Mouse (Mus musculus): Measurements from ENCODE around the gene Gramd4. TPM values are rescaled to one million over a fixed set of nuclear protein-coding genes. Genes with fewer than 3 reads are reported as not detected.
"Not testable (repeated sequence)": the region's sequence is repeated elsewhere in the genome, so short reads cannot be mapped to it uniquely, and the experiment has no call there.

Gramd4 gene
- total RNA-seq, 1 experiment: 24.5 TPM

- Histone ChIP-seq H3K9ac (ENCODE audit: insufficient read depth, low read depth, low read length, poor library complexity, severe bottlenecking) (no peak overlapping the region), H3K9me3 (ENCODE audit: control insufficient read depth, insufficient read depth, low read depth, low read length) (no peaks in the 10 kb centered on the region), H3K4me3 (ENCODE audit: insufficient read depth in 1 of 2, low read depth in 1 of 2, low read length in 2 of 2, poor library complexity in 1 of 2, severe bottlenecking in 1 of 2) (no peak overlapping the region), H3K27ac (ENCODE audit: insufficient read depth, low read depth, low read length, poor library complexity, severe bottlenecking) (no peak overlapping the region), H3K4me1 (ENCODE audit: control insufficient read depth in 2 of 2, insufficient read depth in 2 of 2, low read length in 2 of 2, poor library complexity in 1 of 2) (peaks cover 0 to 4% of the 10 kb centered on the region in 2 experiments; a peak in 1 of 4 replicates), H3K36me3 (ENCODE audit: control insufficient read depth, insufficient read depth, low read length, poor library complexity, severe bottlenecking) (no peaks in the 10 kb centered on the region; the same call in 1 of the 2 replicates)
- in situ Hi-C loops (cut with MboI; ENCODE audit: low sequenced_read_pairs in 2 of 2, unreplicated experiment in 2 of 2): no loop called here
- TF ChIP-seq MAFK (IDR thresholded peaks at IDR 0.05; ENCODE audit: insufficient read depth, low read depth, low read length) (no peak), HCFC1 (IDR thresholded peaks at IDR 0.05; ENCODE audit: borderline replicate concordance, insufficient read depth, low read length) (no peak), CHD2 (IDR thresholded peaks at IDR 0.05; ENCODE audit: low read depth, low read length) (no peak), ZNF384 (IDR thresholded peaks at IDR 0.05; ENCODE audit: low read depth, low read length) (no peak), ZC3H11A (IDR thresholded peaks at IDR 0.05; ENCODE audit: borderline replicate concordance, low read depth, low read length) (no peak)
- no peak for DNase-seq (ENCODE audit: low read depth, low spot score)
These were observed 34.6 kb downstream of the Gramd4 start for GRCm38 (mm10) chr15:86091998-86092670.

GRCm38 (mm10) chr15:86093236-86093635, 35.7 kb downstream of the Gramd4 start:
- no peak for DNase-seq (ENCODE audit: low read depth, low spot score)
- Histone ChIP-seq H3K36me3 (ENCODE audit: control insufficient read depth, insufficient read depth, low read length, poor library complexity, severe bottlenecking) (no peaks in the 10 kb centered on the region; the same call in 1 of the 2 replicates), H3K9ac (ENCODE audit: insufficient read depth, low read depth, low read length, poor library complexity, severe bottlenecking) (no peak overlapping the region), H3K27ac (ENCODE audit: insufficient read depth, low read depth, low read length, poor library complexity, severe bottlenecking) (no peak overlapping the region), H3K4me1 (ENCODE audit: control insufficient read depth in 2 of 2, insufficient read depth in 2 of 2, low read length in 2 of 2, poor library complexity in 1 of 2) (peaks cover 0 to 2% of the 10 kb centered on the region in 2 experiments; a peak in 1 of 4 replicates), H3K9me3 (ENCODE audit: control insufficient read depth, insufficient read depth, low read depth, low read length) (no peaks in the 10 kb centered on the region), H3K4me3 (ENCODE audit: insufficient read depth in 1 of 2, low read depth in 1 of 2, low read length in 2 of 2, poor library complexity in 1 of 2, severe bottlenecking in 1 of 2) (no peak overlapping the region)
- in situ Hi-C loops (cut with MboI; ENCODE audit: low sequenced_read_pairs in 2 of 2, unreplicated experiment in 2 of 2): no loop called here
- TF ChIP-seq CHD2 (IDR thresholded peaks at IDR 0.05; ENCODE audit: low read depth, low read length) (no peak), HCFC1 (IDR thresholded peaks at IDR 0.05; ENCODE audit: borderline replicate concordance, insufficient read depth, low read length) (no peak), MAFK (IDR thresholded peaks at IDR 0.05; ENCODE audit: insufficient read depth, low read depth, low read length) (no peak), ZNF384 (IDR thresholded peaks at IDR 0.05; ENCODE audit: low read depth, low read length) (no peak), ZC3H11A (IDR thresholded peaks at IDR 0.05; ENCODE audit: borderline replicate concordance, low read depth, low read length) (no peak)

- Histone ChIP-seq H3K4me1 (ENCODE audit: control insufficient read depth in 2 of 2, insufficient read depth in 2 of 2, low read length in 2 of 2, poor library complexity in 1 of 2) (no peaks in the 10 kb centered on the region; a peak in 1 of 4 replicates), H3K27ac (ENCODE audit: insufficient read depth, low read depth, low read length, poor library complexity, severe bottlenecking) (no peak overlapping the region), H3K9me3 (ENCODE audit: control insufficient read depth, insufficient read depth, low read depth, low read length) (no peaks in the 10 kb centered on the region), H3K9ac (ENCODE audit: insufficient read depth, low read depth, low read length, poor library complexity, severe bottlenecking) (no peak overlapping the region), H3K36me3 (ENCODE audit: control insufficient read depth, insufficient read depth, low read length, poor library complexity, severe bottlenecking) (no peaks in the 10 kb centered on the region; the same call in 1 of the 2 replicates), H3K4me3 (ENCODE audit: insufficient read depth in 1 of 2, low read depth in 1 of 2, low read length in 2 of 2, poor library complexity in 1 of 2, severe bottlenecking in 1 of 2) (no peak overlapping the region)
- DNase-seq (ENCODE audit: low read depth, low spot score): no peak
- TF ChIP-seq ZC3H11A (IDR thresholded peaks at IDR 0.05; ENCODE audit: borderline replicate concordance, low read depth, low read length): no peak
- no peak for TF ChIP-seq MAFK (IDR thresholded peaks at IDR 0.05; ENCODE audit: insufficient read depth, low read depth, low read length)
- TF ChIP-seq HCFC1 (IDR thresholded peaks at IDR 0.05; ENCODE audit: borderline replicate concordance, insufficient read depth, low read length): no peak
- TF ChIP-seq CHD2 (IDR thresholded peaks at IDR 0.05; ENCODE audit: low read depth, low read length): no peak
- no peak for TF ChIP-seq ZNF384 (IDR thresholded peaks at IDR 0.05; ENCODE audit: low read depth, low read length)
- in situ Hi-C loops (cut with MboI; ENCODE audit: low sequenced_read_pairs in 2 of 2, unreplicated experiment in 2 of 2): no loop called here
These were observed 37.0 kb downstream of the Gramd4 start for GRCm38 (mm10) chr15:86094324-86095121.

- Histone ChIP-seq H3K9me3 (ENCODE audit: control insufficient read depth, insufficient read depth, low read depth, low read length) (no peaks in the 10 kb centered on the region), H3K4me1 (ENCODE audit: control insufficient read depth in 2 of 2, insufficient read depth in 2 of 2, low read length in 2 of 2, poor library complexity in 1 of 2) (no peaks in the 10 kb centered on the region; a peak in 1 of 4 replicates), H3K36me3 (ENCODE audit: control insufficient read depth, insufficient read depth, low read length, poor library complexity, severe bottlenecking) (peaks cover 2% of the 10 kb centered on the region; the same call in 1 of the 2 replicates), H3K27ac (ENCODE audit: insufficient read depth, low read depth, low read length, poor library complexity, severe bottlenecking) (no peak overlapping the region), H3K4me3 (ENCODE audit: insufficient read depth in 1 of 2, low read depth in 1 of 2, low read length in 2 of 2, poor library complexity in 1 of 2, severe bottlenecking in 1 of 2) (no peak overlapping the region), H3K9ac (ENCODE audit: insufficient read depth, low read depth, low read length, poor library complexity, severe bottlenecking) (no peak overlapping the region)
- DNase-seq (ENCODE audit: low read depth, low spot score): no peak
- TF ChIP-seq CHD2 (IDR thresholded peaks at IDR 0.05; ENCODE audit: low read depth, low read length) (no peak), ZNF384 (IDR thresholded peaks at IDR 0.05; ENCODE audit: low read depth, low read length) (no peak), ZC3H11A (IDR thresholded peaks at IDR 0.05; ENCODE audit: borderline replicate concordance, low read depth, low read length) (no peak), MAFK (IDR thresholded peaks at IDR 0.05; ENCODE audit: insufficient read depth, low read depth, low read length) (no peak), HCFC1 (IDR thresholded peaks at IDR 0.05; ENCODE audit: borderline replicate concordance, insufficient read depth, low read length) (no peak)
- in situ Hi-C loops (cut with MboI; ENCODE audit: low sequenced_read_pairs in 2 of 2, unreplicated experiment in 2 of 2): no loop called here
These were observed 38.5 kb downstream of the Gramd4 start for GRCm38 (mm10) chr15:86095722-86096603.

- H3K4me3 ChIP-seq (ENCODE audit: insufficient read depth in 1 of 2, low read depth in 1 of 2, low read length in 2 of 2, poor library complexity in 1 of 2, severe bottlenecking in 1 of 2); in situ Hi-C loops (cut with MboI; ENCODE audit: low sequenced_read_pairs in 2 of 2, unreplicated experiment in 2 of 2); H3K9ac ChIP-seq (ENCODE audit: insufficient read depth, low read depth, low read length, poor library complexity, severe bottlenecking); H3K4me1 ChIP-seq (ENCODE audit: control insufficient read depth in 2 of 2, insufficient read depth in 2 of 2, low read length in 2 of 2, poor library complexity in 1 of 2); H3K27ac ChIP-seq (ENCODE audit: insufficient read depth, low read depth, low read length, poor library complexity, severe bottlenecking); DNase-seq (ENCODE audit: low read depth, low spot score); H3K9me3 ChIP-seq (ENCODE audit: control insufficient read depth, insufficient read depth, low read depth, low read length); H3K36me3 ChIP-seq (ENCODE audit: control insufficient read depth, insufficient read depth, low read length, poor library complexity, severe bottlenecking): not testable (repeated sequence)
These were observed 39.1 kb downstream of the Gramd4 start for GRCm38 (mm10) chr15:86096604-86097020.

Measured in ES-E14 (cell line).